Mouse (Mus musculus): ENCODE results near the gene Pcbp2. TPM values are rescaled to one million over a fixed set of nuclear protein-coding genes. Genes with fewer than 3 reads are reported as not detected.
A peak's percentile ranks its signal among the peaks of the same experiment; 100 is the strongest.

The Pcbp2 gene
- polyA plus RNA-seq, 1 experiment from 2014 or later: 152 TPM

DNA sequence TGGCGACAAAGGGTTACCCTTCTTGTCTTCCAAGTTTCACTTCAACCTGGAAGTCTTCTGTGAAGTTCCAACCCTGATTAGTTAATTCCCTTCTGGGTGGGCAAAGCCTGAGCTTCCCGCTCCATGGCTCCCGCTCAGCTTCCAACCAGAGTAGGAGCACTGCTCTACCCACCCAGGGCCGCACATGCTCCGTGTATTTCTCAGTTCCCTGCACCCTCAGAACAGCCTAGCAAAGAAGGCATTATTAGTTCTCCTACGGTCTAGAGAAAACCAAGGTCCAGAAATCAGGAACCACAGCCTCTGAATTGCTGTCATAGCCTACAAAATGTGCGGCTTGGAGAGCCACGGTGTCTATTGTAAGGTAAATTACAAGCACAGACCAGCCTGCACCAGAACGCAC, 39.8 kb downstream of the Pcbp2 start:
- H3K9me3 ChIP-seq (ENCODE audit: control insufficient read depth, low read length): no peaks in the 10 kb centered on the region
- WGBS: 6% methylated on average over 9 of the region's 9 CpGs
- no peaks in the 10 kb centered on the region for H3K27me3 ChIP-seq (replicated peaks; ENCODE audit: control insufficient read depth, insufficient read depth, low read length)
- H3K4me1 ChIP-seq (ENCODE audit: control insufficient read depth, insufficient read depth, low read length): peaks cover 19% of the 10 kb centered on the region
- 0 out of 2 replicates have a peak, but pooled peaks cover under 1% of the 10 kb centered on the region for H3K36me3 ChIP-seq (ENCODE audit: control insufficient read depth, insufficient read depth, low read length)
- ATAC-seq: peak; percentile 43
- peak overlapping the region; percentile 72 for H3K27ac ChIP-seq (ENCODE audit: low read length)
- peak overlapping the region; percentile 77 for H3K9ac ChIP-seq (ENCODE audit: low read depth, low read length)
- peak overlapping the region; percentile 77 for H3K4me3 ChIP-seq (ENCODE audit: low read length)
- peak overlapping the region; percentile 98 for H3K4me2 ChIP-seq (ENCODE audit: low read depth, low read length)

DNA sequence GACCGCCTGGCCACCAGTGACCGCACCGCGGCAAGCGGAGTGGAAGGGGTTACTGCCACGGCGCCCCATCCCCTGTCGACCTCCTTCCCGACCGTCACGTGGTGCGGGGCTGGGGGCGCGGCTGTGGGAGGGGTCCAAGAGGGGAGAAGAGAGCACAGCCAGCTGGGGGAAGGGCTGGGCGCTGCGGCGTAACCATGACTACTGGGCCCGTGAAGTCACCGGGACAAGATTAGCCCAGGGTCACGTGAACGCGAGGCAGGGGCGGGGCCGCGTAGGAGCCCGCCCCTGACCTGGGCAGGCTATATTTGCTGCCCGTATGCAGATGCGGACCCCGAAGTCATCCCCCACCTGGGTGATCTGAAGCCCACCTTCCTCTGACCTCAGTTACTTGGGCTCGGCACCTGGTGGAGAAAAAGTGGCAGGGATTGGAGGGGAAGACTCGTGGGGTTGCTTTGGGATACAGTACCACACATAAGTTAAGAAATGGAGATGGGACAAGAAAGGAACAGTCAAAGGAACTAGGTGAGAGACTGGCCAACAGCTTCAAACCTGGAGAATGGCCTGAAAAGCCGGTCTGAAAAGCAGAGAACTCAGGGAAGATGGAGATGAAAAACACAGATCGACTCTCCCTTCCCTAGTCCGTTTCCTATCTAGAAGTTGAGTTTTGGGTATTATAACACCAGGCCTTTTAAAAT, 40.4 kb downstream of the Pcbp2 start:
- ATAC-seq: peak; percentile 93
- H3K4me2 ChIP-seq (ENCODE audit: low read depth, low read length): peak overlapping the region; percentile 98
- H3K4me3 ChIP-seq (ENCODE audit: low read length): peak overlapping the region; percentile 77
- no peaks in the 10 kb centered on the region for H3K27me3 ChIP-seq (replicated peaks; ENCODE audit: control insufficient read depth, insufficient read depth, low read length)
- no peaks in the 10 kb centered on the region for H3K36me3 ChIP-seq (ENCODE audit: control insufficient read depth, insufficient read depth, low read length)
- H3K27ac ChIP-seq (ENCODE audit: low read length): peak overlapping the region; percentile 72
- peaks cover 20% of the 10 kb centered on the region for H3K4me1 ChIP-seq (ENCODE audit: control insufficient read depth, insufficient read depth, low read length)
- WGBS: 3% methylated on average over 34 of the region's 34 CpGs
- peak overlapping the region; percentile 77 for H3K9ac ChIP-seq (ENCODE audit: low read depth, low read length)
- no peaks in the 10 kb centered on the region for H3K9me3 ChIP-seq (ENCODE audit: control insufficient read depth, low read length)

DNA sequence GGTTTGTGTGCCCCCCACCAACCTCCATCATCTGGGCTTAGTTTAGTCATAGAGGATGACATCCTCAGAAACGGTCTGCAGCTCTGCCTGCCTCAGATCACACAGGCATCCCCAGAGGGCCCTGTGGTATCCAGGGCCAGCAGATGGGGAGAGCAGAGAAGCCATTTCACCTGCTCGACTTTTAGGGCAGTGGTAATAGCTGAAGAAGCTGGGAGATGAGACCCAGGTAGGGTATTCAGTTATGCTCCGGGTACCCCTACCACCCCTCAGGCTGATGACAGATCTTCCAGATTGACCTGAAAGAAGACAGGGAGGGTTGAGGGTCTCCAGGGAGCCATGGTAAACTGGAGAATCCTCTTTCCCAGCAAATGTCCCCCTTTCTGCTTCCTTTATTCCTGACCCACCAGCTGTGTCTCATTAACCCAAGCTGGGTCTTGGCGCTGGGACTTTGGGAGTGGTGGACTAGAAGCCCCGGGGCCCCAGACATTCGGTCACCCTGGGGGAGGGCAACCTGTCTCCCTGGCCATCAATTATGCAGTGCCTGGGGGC, 41.0 kb downstream of the Pcbp2 start:
- Histone ChIP-seq H3K9me3 (ENCODE audit: control insufficient read depth, low read length) (no peaks in the 10 kb centered on the region), H3K9ac (ENCODE audit: low read depth, low read length) (0 out of 2 replicates have a peak overlapping the region, but pooled peaks have one; percentile 0), H3K4me2 (ENCODE audit: low read depth, low read length) (peak overlapping the region; percentile 98; the same call in 1 of the 2 replicates), H3K4me1 (ENCODE audit: control insufficient read depth, insufficient read depth, low read length) (peaks cover 22% of the 10 kb centered on the region), H3K36me3 (ENCODE audit: control insufficient read depth, insufficient read depth, low read length) (no peaks in the 10 kb centered on the region), H3K4me3 (ENCODE audit: low read length) (no peak overlapping the region), H3K27me3 (replicated peaks; ENCODE audit: control insufficient read depth, insufficient read depth, low read length) (no peaks in the 10 kb centered on the region), H3K27ac (ENCODE audit: low read length) (peak overlapping the region; percentile 72; the same call in 1 of the 2 replicates)
- ATAC-seq: no peak
- 19% methylated on average over 6 of the region's 6 CpGs for WGBS

DNA sequence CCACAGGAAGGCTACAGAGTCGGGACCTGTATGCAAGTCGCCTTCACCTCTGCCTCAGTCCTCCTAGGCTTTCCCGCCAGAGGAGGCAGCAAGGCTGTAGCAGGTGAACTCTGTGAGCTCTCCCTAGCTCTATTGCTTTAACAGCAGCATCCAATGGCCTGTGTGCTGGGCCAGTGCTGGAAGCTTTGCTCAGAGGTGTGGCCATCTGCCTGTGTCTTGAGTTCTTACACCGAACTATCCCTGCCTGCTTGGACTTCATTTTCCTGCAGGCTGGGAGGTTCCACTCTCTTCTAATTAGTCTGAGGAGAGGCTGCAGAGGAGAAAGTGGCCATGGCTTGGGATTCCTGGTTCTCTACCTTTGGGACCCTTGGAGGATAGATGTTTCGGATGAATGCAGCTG, 41.7 kb downstream of the Pcbp2 start:
- no peaks in the 10 kb centered on the region for H3K9me3 ChIP-seq (ENCODE audit: control insufficient read depth, low read length)
- no peak overlapping the region for H3K4me2 ChIP-seq (ENCODE audit: low read depth, low read length)
- WGBS: 38% methylated on average over 5 of the region's 5 CpGs
- ATAC-seq: no peak
- H3K4me3 ChIP-seq (ENCODE audit: low read length): no peak overlapping the region
- peaks cover 20% of the 10 kb centered on the region for H3K4me1 ChIP-seq (ENCODE audit: control insufficient read depth, insufficient read depth, low read length)
- no peaks in the 10 kb centered on the region for H3K36me3 ChIP-seq (ENCODE audit: control insufficient read depth, insufficient read depth, low read length)
- 0 out of 2 replicates have a peak overlapping the region, but pooled peaks have one; percentile 72 for H3K27ac ChIP-seq (ENCODE audit: low read length)
- no peaks in the 10 kb centered on the region for H3K27me3 ChIP-seq (replicated peaks; ENCODE audit: control insufficient read depth, insufficient read depth, low read length)
- H3K9ac ChIP-seq (ENCODE audit: low read depth, low read length): 0 out of 2 replicates have a peak overlapping the region, but pooled peaks have one; percentile 35

DNA sequence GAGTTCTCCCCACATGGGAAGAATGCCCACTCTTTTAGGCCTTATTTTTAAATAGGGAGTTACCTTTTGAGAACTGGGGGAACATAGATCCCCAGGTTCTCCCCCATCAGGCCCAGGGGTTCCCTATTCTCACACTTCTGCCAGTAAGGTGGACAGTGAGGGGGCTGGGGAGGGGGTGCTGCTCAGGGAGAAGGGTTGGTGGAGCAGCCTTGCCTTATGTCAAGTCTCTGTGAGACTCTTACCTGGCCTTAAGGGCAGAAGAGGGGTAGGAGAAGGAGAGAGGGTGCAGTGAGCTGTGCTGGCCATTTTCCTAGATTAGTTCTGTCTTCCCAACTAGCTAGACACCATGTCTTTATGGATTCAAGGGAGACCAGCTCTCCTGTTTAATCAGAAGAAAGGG, 42.1 kb downstream of the Pcbp2 start:
- Histone ChIP-seq H3K27ac (ENCODE audit: low read length) (no peak overlapping the region), H3K4me2 (ENCODE audit: low read depth, low read length) (no peak overlapping the region), H3K9me3 (ENCODE audit: control insufficient read depth, low read length) (no peaks in the 10 kb centered on the region), H3K4me3 (ENCODE audit: low read length) (no peak overlapping the region), H3K36me3 (ENCODE audit: control insufficient read depth, insufficient read depth, low read length) (no peaks in the 10 kb centered on the region), H3K9ac (ENCODE audit: low read depth, low read length) (no peak overlapping the region), H3K4me1 (ENCODE audit: control insufficient read depth, insufficient read depth, low read length) (peaks cover 20% of the 10 kb centered on the region), H3K27me3 (replicated peaks; ENCODE audit: control insufficient read depth, insufficient read depth, low read length) (no peaks in the 10 kb centered on the region)
- ATAC-seq: no peak

DNA sequence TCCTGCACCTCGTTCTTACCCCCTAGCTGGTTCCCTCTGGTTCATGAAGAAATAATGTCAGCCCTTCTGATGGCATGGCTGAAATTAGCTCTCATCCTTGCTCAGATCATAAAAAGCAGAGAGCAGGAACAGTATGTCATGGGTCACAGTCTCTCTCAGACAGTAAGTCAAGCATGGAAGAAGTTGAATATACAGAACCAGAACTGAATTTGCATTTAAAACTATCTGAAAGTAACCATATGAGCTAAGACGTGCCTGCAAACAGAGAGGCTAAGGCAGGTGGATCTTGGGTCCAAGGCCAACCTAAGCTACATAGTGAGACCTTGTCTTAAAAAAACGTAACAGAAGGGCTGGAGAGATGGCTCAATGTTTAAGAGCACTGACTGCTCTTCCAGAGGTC, 42.7 kb downstream of the Pcbp2 start:
- no peaks in the 10 kb centered on the region for H3K36me3 ChIP-seq (ENCODE audit: control insufficient read depth, insufficient read depth, low read length)
- H3K4me1 ChIP-seq (ENCODE audit: control insufficient read depth, insufficient read depth, low read length): peaks cover 20% of the 10 kb centered on the region
- no peaks in the 10 kb centered on the region for H3K9me3 ChIP-seq (ENCODE audit: control insufficient read depth, low read length)
- WGBS: 80% methylated on average over 3 of the region's 3 CpGs
- no peak overlapping the region for H3K9ac ChIP-seq (ENCODE audit: low read depth, low read length)
- ATAC-seq: no peak
- no peaks in the 10 kb centered on the region for H3K27me3 ChIP-seq (replicated peaks; ENCODE audit: control insufficient read depth, insufficient read depth, low read length)
- H3K4me2 ChIP-seq (ENCODE audit: low read depth, low read length): no peak overlapping the region
- H3K4me3 ChIP-seq (ENCODE audit: low read length): no peak overlapping the region
- no peak overlapping the region for H3K27ac ChIP-seq (ENCODE audit: low read length)

DNA sequence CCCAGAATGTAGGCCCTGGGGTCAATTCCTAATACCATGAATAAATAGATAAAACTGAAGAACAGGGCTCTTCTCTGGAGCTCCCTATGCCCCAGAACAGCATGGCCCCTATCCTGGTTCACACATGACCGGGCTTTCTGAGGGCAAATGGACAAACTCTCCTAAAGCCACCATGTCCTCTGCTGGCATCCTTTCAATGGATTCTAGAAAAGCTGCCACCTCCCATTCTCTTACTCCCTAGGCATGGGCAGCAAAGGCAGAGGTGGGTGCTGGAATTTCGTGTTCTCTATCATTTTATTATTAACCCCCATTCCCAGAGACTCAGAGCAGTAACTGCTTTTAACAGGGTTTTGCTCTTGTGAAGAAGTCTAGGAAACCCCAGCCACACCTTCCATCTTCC, 44.9 kb downstream of the Pcbp2 start:
- Histone ChIP-seq H3K9me3 (ENCODE audit: control insufficient read depth, low read length) (no peaks in the 10 kb centered on the region), H3K4me3 (ENCODE audit: low read length) (no peak overlapping the region), H3K4me2 (ENCODE audit: low read depth, low read length) (no peak overlapping the region), H3K36me3 (ENCODE audit: control insufficient read depth, insufficient read depth, low read length) (no peaks in the 10 kb centered on the region), H3K4me1 (ENCODE audit: control insufficient read depth, insufficient read depth, low read length) (peaks cover 31% of the 10 kb centered on the region), H3K27ac (ENCODE audit: low read length) (no peak overlapping the region), H3K9ac (ENCODE audit: low read depth, low read length) (no peak overlapping the region), H3K27me3 (replicated peaks; ENCODE audit: control insufficient read depth, insufficient read depth, low read length) (no peaks in the 10 kb centered on the region)
- 90% methylated on average over 2 of the region's 2 CpGs for WGBS
- ATAC-seq: no peak

DNA sequence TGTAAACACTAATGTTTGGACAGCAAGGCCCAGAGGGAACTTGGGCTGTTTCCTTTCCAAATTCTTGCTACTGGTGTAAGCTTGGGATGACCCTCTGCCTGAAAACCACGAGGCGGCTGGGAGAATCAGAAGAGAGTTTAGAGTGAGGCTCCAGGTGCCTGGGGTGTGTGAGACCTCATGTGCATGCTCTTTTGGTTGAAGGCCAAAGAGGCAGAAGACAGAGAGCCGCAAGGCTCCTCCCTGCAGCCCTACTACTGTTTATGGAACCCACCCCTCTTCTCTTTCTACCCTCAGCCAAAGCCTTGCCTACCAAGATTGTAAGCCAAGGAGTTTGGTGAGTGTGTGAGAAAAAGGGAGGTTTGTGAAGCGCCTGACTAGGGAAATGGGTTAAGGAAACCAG, 45.5 kb downstream of the Pcbp2 start:
- peak overlapping the region; percentile 74; the same call in 1 of the 2 replicates for H3K9ac ChIP-seq (ENCODE audit: low read depth, low read length)
- H3K4me1 ChIP-seq (ENCODE audit: control insufficient read depth, insufficient read depth, low read length): peaks cover 34% of the 10 kb centered on the region

DNA sequence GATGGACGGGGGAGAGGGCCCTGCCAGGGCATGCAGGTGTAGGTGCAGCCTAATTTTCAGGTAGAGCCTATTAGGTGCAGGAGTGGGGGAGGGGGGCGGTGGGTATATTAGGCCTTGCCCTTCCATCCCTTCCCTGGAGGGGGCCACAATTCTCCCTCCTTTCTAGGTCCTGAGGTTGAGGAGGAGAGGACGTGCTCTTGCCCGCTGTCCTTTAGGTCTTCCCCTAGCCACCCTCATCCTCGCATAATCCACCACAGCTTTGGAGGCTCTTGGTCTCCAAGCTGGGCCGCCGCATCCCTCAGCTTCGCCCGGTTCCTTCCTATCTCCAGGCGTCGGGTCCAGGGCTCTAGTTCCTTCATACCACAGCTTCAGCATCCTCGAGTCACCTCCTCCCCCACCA, 46.0 kb downstream of the Pcbp2 start:
- no peaks in the 10 kb centered on the region for H3K36me3 ChIP-seq (ENCODE audit: control insufficient read depth, insufficient read depth, low read length)
- WGBS: 5% methylated on average over 12 of the region's 12 CpGs
- peak overlapping the region; percentile 71 for H3K4me3 ChIP-seq (ENCODE audit: low read length)
- peak overlapping the region; percentile 92 for H3K4me2 ChIP-seq (ENCODE audit: low read depth, low read length)
- H3K9me3 ChIP-seq (ENCODE audit: control insufficient read depth, low read length): no peaks in the 10 kb centered on the region
- peak overlapping the region; percentile 74 for H3K9ac ChIP-seq (ENCODE audit: low read depth, low read length)
- peaks cover 30% of the 10 kb centered on the region for H3K4me1 ChIP-seq (ENCODE audit: control insufficient read depth, insufficient read depth, low read length)
- H3K27me3 ChIP-seq (replicated peaks; ENCODE audit: control insufficient read depth, insufficient read depth, low read length): no peaks in the 10 kb centered on the region
- ATAC-seq: no peak
- H3K27ac ChIP-seq (ENCODE audit: low read length): peak overlapping the region; percentile 69

More for the DNA sequence above, 45.5 kb downstream of the Pcbp2 start:
- WGBS: 56% methylated on average over 4 of the region's 4 CpGs
- ATAC-seq: no peak
- Histone ChIP-seq H3K36me3 (ENCODE audit: control insufficient read depth, insufficient read depth, low read length) (no peaks in the 10 kb centered on the region), H3K4me3 (ENCODE audit: low read length) (peak overlapping the region; percentile 71), H3K9me3 (ENCODE audit: control insufficient read depth, low read length) (no peaks in the 10 kb centered on the region), H3K27me3 (replicated peaks; ENCODE audit: control insufficient read depth, insufficient read depth, low read length) (no peaks in the 10 kb centered on the region), H3K4me2 (ENCODE audit: low read depth, low read length) (peak overlapping the region; percentile 92), H3K27ac (ENCODE audit: low read length) (no peak overlapping the region; the same call in 1 of the 2 replicates)
